Mouse (Mus musculus): ENCODE measurements around the gene Pcdh9.

The Pcdh9 gene

GRCm38 (mm10) chr14:93376159-93376558, 514.3 kb downstream of the Pcdh9 start:
- no peak for DNase-seq (ENCODE audit: low spot score)

GRCm38 (mm10) chr14:93374181-93374580, 516.3 kb downstream of the Pcdh9 start:
- DNase-seq (ENCODE audit: low spot score): no peak

GRCm38 (mm10) chr14:93354150-93354549, 536.3 kb downstream of the Pcdh9 start:
- no peak for DNase-seq (ENCODE audit: low spot score)

- DNase-seq (ENCODE audit: low spot score): no peak
Measured at GRCm38 (mm10) chr14:93350906-93351305, 539.6 kb downstream of the Pcdh9 start.

- DNase-seq (ENCODE audit: low spot score): no peak
Measured at GRCm38 (mm10) chr14:93349166-93349565, 541.3 kb downstream of the Pcdh9 start.

- no peak for DNase-seq (ENCODE audit: low spot score)
Measured at GRCm38 (mm10) chr14:93347031-93347430, 543.4 kb downstream of the Pcdh9 start.

- DNase-seq (ENCODE audit: low spot score): no peak
Measured at GRCm38 (mm10) chr14:93342781-93343180, 547.7 kb downstream of the Pcdh9 start.

GRCm38 (mm10) chr14:93341390-93341789, 549.1 kb downstream of the Pcdh9 start:
- DNase-seq (ENCODE audit: low spot score): no peak

- no peak for DNase-seq (ENCODE audit: low spot score)
Measured at GRCm38 (mm10) chr14:93329247-93329646, 561.2 kb downstream of the Pcdh9 start.

- DNase-seq (ENCODE audit: low spot score): no peak
Measured at GRCm38 (mm10) chr14:93317393-93317792, 573.1 kb downstream of the Pcdh9 start.

- no peak for DNase-seq (ENCODE audit: low spot score)
Measured at GRCm38 (mm10) chr14:93288361-93288760, 602.1 kb downstream of the Pcdh9 start.

- no peak for DNase-seq (ENCODE audit: low spot score)
Measured at GRCm38 (mm10) chr14:93287642-93288041, 602.8 kb downstream of the Pcdh9 start.

GRCm38 (mm10) chr14:93285136-93285535, 605.3 kb downstream of the Pcdh9 start:
- no peak for DNase-seq (ENCODE audit: low spot score)

GRCm38 (mm10) chr14:93284009-93284408, 606.5 kb downstream of the Pcdh9 start:
- DNase-seq (ENCODE audit: low spot score): no peak

- DNase-seq (ENCODE audit: low spot score): no peak
Measured at GRCm38 (mm10) chr14:93275661-93276060, 614.8 kb downstream of the Pcdh9 start.

- no peak for DNase-seq (ENCODE audit: low spot score)
Measured at GRCm38 (mm10) chr14:93274767-93275166, 615.7 kb downstream of the Pcdh9 start.

- DNase-seq (ENCODE audit: low spot score): no peak
Measured at GRCm38 (mm10) chr14:93253411-93253810, 637.1 kb downstream of the Pcdh9 start.

- DNase-seq (ENCODE audit: low spot score): no peak
Measured at GRCm38 (mm10) chr14:93240263-93240662, 650.2 kb downstream of the Pcdh9 start.

GRCm38 (mm10) chr14:93234333-93234732, 656.1 kb downstream of the Pcdh9 start:
- no peak for DNase-seq (ENCODE audit: low spot score)

GRCm38 (mm10) chr14:93233599-93233998, 656.9 kb downstream of the Pcdh9 start:
- no peak for DNase-seq (ENCODE audit: low spot score)

- DNase-seq (ENCODE audit: low spot score): peak; percentile 85
Measured at GRCm38 (mm10) chr14:93214846-93215245, 675.6 kb downstream of the Pcdh9 start.

- DNase-seq (ENCODE audit: low spot score): no peak
Measured at GRCm38 (mm10) chr14:93199791-93200190, 690.7 kb downstream of the Pcdh9 start.

- DNase-seq (ENCODE audit: low spot score): no peak
Measured at GRCm38 (mm10) chr14:93182606-93183491, 707.6 kb downstream of the Pcdh9 start.

- no peak for DNase-seq (ENCODE audit: low spot score)
Measured at GRCm38 (mm10) chr14:93169201-93169600, 721.3 kb downstream of the Pcdh9 start.

Data from testis, postnatal 10 days (tissue).